Mouse (Mus musculus): Measurements from ENCODE around the gene Cd248. TPM values are rescaled to one million over a fixed set of nuclear protein-coding genes. Genes with fewer than 3 reads are reported as not detected.
A peak's percentile ranks its signal among the peaks of the same experiment; 100 is the strongest.

Cd248 gene
- 5.8 and 6.3 TPM in 2 replicates for polyA plus RNA-seq (2012; rRNA removed)

- TF ChIP-seq CTCF (IDR thresholded peaks at IDR 0.05; ENCODE audit: extremely low read depth, insufficient read depth, low read length), result no peak
- TF ChIP-seq POLR2A (IDR thresholded peaks at IDR 0.05; ENCODE audit: extremely low read depth, insufficient read depth, low read length), result no peak
- H3K27ac ChIP-seq (ENCODE audit: insufficient read depth, low read length), result no peak within 1 kb of the TSS
Observed at GRCm38 (mm10) chr19:5067867-5068569, at the start of gene Cd248. Gene Cd248, plus strand, starts transcription at chr19:5068078.

GRCm38 (mm10) chr19:5018191-5018590, 49.7 kb upstream of the Cd248 start:
- H3K4me1 ChIP-seq (ENCODE audit: control insufficient read depth, insufficient read depth, low read length), result no peaks in the 10 kb centered on the region
- H3K4me3 ChIP-seq (ENCODE audit: insufficient read depth, low read length), result no peak overlapping the region
- TF ChIP-seq CTCF (IDR thresholded peaks at IDR 0.05; ENCODE audit: extremely low read depth, insufficient read depth, low read length), result no peak
- no peak for TF ChIP-seq POLR2A (IDR thresholded peaks at IDR 0.05; ENCODE audit: extremely low read depth, insufficient read depth, low read length)
- no peak overlapping the region for H3K27ac ChIP-seq (ENCODE audit: insufficient read depth, low read length)

More at GRCm38 (mm10) chr19:5067867-5068569, at the start of gene Cd248:
- Histone ChIP-seq H3K4me1 (ENCODE audit: control insufficient read depth, insufficient read depth, low read length) (no peaks in the 10 kb centered on the region), H3K4me3 (ENCODE audit: insufficient read depth, low read length) (peak within 1 kb of the TSS; percentile 24)

- TF ChIP-seq POLR2A (IDR thresholded peaks at IDR 0.05; ENCODE audit: extremely low read depth, insufficient read depth, low read length) (no peak), CTCF (IDR thresholded peaks at IDR 0.05; ENCODE audit: extremely low read depth, insufficient read depth, low read length) (no peak)
- Histone ChIP-seq H3K27ac (ENCODE audit: insufficient read depth, low read length) (no peak overlapping the region), H3K4me1 (ENCODE audit: control insufficient read depth, insufficient read depth, low read length) (no peaks in the 10 kb centered on the region), H3K4me3 (ENCODE audit: insufficient read depth, low read length) (no peak overlapping the region)
Observed at GRCm38 (mm10) chr19:5021416-5021815, 46.5 kb upstream of the Cd248 start.

GRCm38 (mm10) chr19:5023621-5024479, 44.0 kb upstream of the Cd248 start, which contains the start of gene Slc29a2:
Gene Slc29a2, plus strand, starts transcription at chr19:5023860.
- Histone ChIP-seq H3K27ac (ENCODE audit: insufficient read depth, low read length) (peak within 1 kb of the TSS; percentile 75), H3K4me1 (ENCODE audit: control insufficient read depth, insufficient read depth, low read length) (no peaks in the 10 kb centered on the region), H3K4me3 (ENCODE audit: insufficient read depth, low read length) (peak within 1 kb of the TSS; percentile 63)
- TF ChIP-seq POLR2A (IDR thresholded peaks at IDR 0.05; ENCODE audit: extremely low read depth, insufficient read depth, low read length), result peak; percentile 72; the same call in 1 of the 2 replicates
- no peak for TF ChIP-seq CTCF (IDR thresholded peaks at IDR 0.05; ENCODE audit: extremely low read depth, insufficient read depth, low read length)

- H3K4me3 ChIP-seq (ENCODE audit: insufficient read depth, low read length), result no peak overlapping the region
- H3K4me1 ChIP-seq (ENCODE audit: control insufficient read depth, insufficient read depth, low read length), result no peaks in the 10 kb centered on the region
- TF ChIP-seq CTCF (IDR thresholded peaks at IDR 0.05; ENCODE audit: extremely low read depth, insufficient read depth, low read length) (no peak), POLR2A (IDR thresholded peaks at IDR 0.05; ENCODE audit: extremely low read depth, insufficient read depth, low read length) (no peak)
- H3K27ac ChIP-seq (ENCODE audit: insufficient read depth, low read length), result no peak overlapping the region
Observed at GRCm38 (mm10) chr19:5026111-5026510, 41.8 kb upstream of the Cd248 start.

- Histone ChIP-seq H3K4me1 (ENCODE audit: control insufficient read depth, insufficient read depth, low read length) (no peaks in the 10 kb centered on the region), H3K4me3 (ENCODE audit: insufficient read depth, low read length) (no peak overlapping the region), H3K27ac (ENCODE audit: insufficient read depth, low read length) (no peak overlapping the region)
- TF ChIP-seq CTCF (IDR thresholded peaks at IDR 0.05; ENCODE audit: extremely low read depth, insufficient read depth, low read length) (no peak), POLR2A (IDR thresholded peaks at IDR 0.05; ENCODE audit: extremely low read depth, insufficient read depth, low read length) (no peak)
Observed at GRCm38 (mm10) chr19:5032686-5033085, 35.2 kb upstream of the Cd248 start.

GRCm38 (mm10) chr19:5036577-5036976, 31.3 kb upstream of the Cd248 start:
- no peak for TF ChIP-seq POLR2A (IDR thresholded peaks at IDR 0.05; ENCODE audit: extremely low read depth, insufficient read depth, low read length)
- TF ChIP-seq CTCF (IDR thresholded peaks at IDR 0.05; ENCODE audit: extremely low read depth, insufficient read depth, low read length), result no peak
- no peak overlapping the region for H3K27ac ChIP-seq (ENCODE audit: insufficient read depth, low read length)
- no peaks in the 10 kb centered on the region for H3K4me1 ChIP-seq (ENCODE audit: control insufficient read depth, insufficient read depth, low read length)
- no peak overlapping the region for H3K4me3 ChIP-seq (ENCODE audit: insufficient read depth, low read length)

- TF ChIP-seq POLR2A (IDR thresholded peaks at IDR 0.05; ENCODE audit: extremely low read depth, insufficient read depth, low read length), result no peak
- TF ChIP-seq CTCF (IDR thresholded peaks at IDR 0.05; ENCODE audit: extremely low read depth, insufficient read depth, low read length), result no peak
- no peak overlapping the region for H3K27ac ChIP-seq (ENCODE audit: insufficient read depth, low read length)
Observed at GRCm38 (mm10) chr19:5037678-5038571, 30.0 kb upstream of the Cd248 start.

GRCm38 (mm10) chr19:5038709-5039156, 29.1 kb upstream of the Cd248 start, which contains the start of the genes B4gat1 and AC124502.3:
Gene B4gat1, plus strand, starts transcription at chr19:5038826.
Gene AC124502.3, plus strand, starts transcription at chr19:5038891.
- Histone ChIP-seq H3K27ac (ENCODE audit: insufficient read depth, low read length) (peak within 1 kb of the TSS; percentile 62), H3K4me1 (ENCODE audit: control insufficient read depth, insufficient read depth, low read length) (no peaks in the 10 kb centered on the region), H3K4me3 (ENCODE audit: insufficient read depth, low read length) (peak within 1 kb of the TSS; percentile 65)
- TF ChIP-seq CTCF (IDR thresholded peaks at IDR 0.05; ENCODE audit: extremely low read depth, insufficient read depth, low read length), result no peak
- TF ChIP-seq POLR2A (IDR thresholded peaks at IDR 0.05; ENCODE audit: extremely low read depth, insufficient read depth, low read length), result peak; percentile 83

More at GRCm38 (mm10) chr19:5037678-5038571, 30.0 kb upstream of the Cd248 start:
- Histone ChIP-seq H3K4me3 (ENCODE audit: insufficient read depth, low read length) (peak overlapping the region; percentile 65), H3K4me1 (ENCODE audit: control insufficient read depth, insufficient read depth, low read length) (no peaks in the 10 kb centered on the region)
